Mouse (Mus musculus) c-Kit-positive CD71-negative TER-119-negative erythroid progenitor cells, embryonic 14.5 days (primary cell): ENCODE results near the gene Add2.

ENCODE experiments used
- DNase-seq: peaks from one replicate; pipeline ENCODE4 v3.0.0-alpha.2; 2013; ENCODE audit warnings: low read depth

Add2 gene

DNA sequence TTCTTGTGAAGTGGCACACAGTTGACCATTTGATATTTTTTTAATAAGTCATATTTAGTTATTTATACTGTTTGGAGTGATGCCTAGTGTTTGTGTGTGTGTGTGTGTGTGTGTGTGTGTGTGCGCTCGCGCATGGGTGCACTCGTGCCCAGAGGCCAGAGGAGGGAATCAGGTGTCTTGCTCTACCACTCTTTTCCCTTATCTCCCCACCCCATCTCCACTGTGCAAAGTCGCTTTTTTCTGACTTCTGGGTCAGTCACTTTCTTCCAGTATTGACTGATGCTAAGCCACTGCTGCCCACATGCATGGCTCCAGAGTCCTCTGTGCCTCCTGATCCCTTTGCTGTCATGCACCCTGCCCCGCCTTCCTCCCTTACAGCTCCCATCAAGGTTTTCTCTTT, 112.8 kb downstream of the Add2 start:
- no peak for DNase-seq

DNA sequence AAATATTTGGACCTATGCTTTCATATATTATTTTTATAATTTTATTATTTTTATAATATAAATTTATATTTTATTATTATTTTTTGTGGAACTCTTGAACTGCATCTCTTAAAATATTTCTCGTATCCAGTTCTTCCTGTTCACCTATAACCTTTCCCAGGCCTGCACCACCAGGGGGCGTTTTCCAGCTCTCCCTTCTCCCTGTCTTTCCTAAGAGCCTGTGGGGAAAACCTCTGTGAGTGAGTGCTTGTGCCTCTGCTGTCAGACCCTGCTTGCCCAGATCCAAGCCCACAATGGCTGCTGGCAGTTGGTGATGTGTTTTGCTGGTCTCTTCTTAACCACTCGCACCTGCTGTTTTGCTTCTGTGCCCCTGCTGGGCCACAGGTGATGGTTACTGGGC, 113.3 kb downstream of the Add2 start:
- peak; percentile 31 for DNase-seq

DNA sequence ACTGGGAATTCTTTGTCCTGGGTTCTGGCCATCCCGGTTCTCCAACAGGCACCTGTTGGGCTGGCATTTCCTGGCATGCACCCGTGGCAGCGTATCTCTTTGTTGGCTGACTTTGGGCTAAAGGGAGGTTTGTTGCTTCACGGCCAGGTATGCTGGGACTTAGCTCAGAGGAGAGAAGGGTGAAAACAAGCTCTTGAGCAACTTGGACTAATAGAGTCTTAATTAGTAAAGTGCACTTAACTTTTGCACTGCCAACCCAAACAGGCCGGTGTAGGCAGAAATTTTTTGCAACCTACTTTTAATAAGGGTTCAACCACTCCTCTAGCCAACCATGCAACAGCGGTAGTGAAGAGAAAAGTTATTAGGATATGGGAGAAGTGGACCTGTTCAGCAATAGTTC, 116.5 kb downstream of the Add2 start:
- no peak for DNase-seq

DNA sequence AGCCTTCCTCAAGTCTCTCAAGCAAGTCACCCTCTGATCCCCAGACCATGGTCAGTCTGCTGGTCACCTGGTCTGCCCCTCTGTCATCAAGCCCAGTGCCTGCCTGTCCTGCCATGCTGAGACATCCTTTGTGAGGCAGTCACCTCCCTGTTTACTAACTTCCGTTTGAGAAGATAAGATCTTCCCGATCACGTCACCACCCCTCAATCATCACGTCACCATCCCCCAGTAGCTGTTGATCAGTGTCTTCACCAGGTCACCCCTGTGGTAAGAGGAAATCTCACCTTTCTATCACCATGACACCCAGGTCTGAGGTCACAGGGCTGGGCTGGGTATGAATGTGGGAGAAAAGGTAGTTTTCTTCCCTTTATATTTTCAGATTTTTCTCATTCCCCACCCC, 120.0 kb downstream of the Add2 start:
- DNase-seq = no peak

DNA sequence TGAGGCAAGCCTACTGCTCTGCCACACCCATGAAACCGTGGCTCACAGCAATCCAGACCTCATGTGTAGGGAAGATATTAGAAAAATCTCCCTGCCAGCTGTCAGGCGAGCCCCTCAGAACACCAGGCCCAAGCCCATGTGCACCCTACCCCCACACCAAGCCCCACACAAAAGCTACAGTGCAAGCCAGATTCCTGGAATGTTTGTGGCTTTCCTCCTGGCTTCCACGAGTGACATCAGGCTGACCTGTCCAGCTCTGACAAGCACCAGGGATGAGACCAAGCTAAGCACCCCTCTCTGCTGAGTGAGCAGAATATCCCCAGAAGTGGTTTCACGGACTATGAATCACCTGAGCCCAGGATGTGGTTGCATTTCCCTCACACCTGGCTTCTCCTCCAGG, 120.5 kb downstream of the Add2 start:
- no peak for DNase-seq

DNA sequence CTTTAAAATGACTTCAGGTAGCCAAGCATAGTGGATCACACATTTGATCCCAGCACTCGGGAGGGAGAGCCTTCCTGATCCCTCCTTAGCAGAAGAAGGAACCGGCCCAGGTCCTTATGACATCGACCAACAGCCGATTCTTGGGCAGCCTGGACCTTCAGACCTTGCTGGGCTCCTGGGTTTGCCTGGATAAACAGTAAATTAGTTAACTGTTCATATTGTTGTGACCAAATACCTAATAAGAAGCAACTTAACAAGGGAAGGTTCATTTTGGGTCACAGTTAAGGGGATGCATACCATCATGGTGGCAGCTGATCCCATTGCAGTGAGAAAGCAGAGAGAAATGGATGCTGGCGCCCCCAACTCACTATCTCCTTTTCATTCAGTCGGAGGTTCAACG, 124.2 kb downstream of the Add2 start:
- DNase-seq = no peak

DNA sequence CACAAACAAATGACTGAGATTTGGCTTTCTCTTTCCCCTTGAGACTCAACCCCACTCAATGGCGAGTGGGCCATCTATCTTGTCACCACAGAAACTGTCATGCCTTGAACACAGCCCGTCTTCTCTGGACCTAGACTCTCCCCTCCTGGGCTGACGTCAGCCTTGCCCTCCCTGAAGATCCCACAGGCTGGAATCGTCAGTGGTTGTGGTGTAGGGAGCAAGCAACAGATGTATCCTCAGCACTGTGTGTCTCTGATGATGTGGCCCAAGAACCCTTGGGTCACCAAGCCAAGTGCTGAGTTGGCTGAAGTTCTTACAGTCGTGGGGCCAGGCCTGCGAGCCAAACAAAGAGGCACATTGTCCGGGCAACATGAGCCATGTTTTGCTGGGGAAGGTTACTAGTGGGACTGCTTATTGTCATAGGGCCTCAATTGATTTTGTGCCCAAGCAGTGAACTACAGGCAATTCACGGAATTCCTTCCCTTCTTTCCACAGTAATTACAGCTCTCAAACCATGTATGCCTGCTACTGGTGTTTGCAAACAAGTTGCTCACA, 125.0 kb downstream of the Add2 start:
- DNase-seq = no peak

DNA sequence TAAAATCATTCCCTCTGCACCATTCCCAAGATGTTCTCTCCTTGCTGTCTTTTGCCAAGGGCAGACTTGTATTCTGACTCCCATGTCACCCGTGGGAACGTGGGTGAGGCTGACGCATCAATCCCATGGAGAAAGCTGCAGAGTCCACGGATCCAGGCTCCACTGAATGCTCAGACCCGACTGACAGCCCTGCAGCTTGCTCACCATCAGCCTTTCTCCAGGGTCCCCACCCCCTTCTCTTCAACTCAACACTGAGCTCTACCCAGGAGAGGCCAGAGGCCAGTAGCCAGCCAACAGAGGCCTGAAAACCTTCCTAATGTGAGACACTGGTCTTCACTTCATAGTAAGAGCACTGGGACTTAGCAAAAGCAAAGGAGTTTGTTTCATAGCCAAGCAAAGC, 125.5 kb downstream of the Add2 start:
- no peak for DNase-seq

DNA sequence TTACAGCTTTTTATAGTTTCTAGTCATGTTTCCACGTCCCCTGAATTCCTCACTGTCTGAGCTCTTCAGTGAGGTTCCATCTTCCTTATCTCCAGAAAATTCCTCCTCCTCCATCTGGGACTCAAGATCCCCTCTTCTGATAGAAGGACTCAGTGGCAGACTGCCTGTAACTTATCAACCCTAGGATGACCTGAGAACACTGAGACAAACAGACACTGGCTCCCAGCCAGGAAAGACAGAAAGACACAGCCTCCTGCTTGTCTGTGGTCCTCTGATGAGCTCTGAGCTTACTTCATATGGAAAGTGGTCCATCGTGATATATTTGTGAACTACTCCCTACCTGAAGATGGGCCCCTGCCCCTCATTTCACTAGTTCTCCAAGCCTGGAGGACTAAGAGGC, 126.0 kb downstream of the Add2 start:
- DNase-seq = no peak

DNA sequence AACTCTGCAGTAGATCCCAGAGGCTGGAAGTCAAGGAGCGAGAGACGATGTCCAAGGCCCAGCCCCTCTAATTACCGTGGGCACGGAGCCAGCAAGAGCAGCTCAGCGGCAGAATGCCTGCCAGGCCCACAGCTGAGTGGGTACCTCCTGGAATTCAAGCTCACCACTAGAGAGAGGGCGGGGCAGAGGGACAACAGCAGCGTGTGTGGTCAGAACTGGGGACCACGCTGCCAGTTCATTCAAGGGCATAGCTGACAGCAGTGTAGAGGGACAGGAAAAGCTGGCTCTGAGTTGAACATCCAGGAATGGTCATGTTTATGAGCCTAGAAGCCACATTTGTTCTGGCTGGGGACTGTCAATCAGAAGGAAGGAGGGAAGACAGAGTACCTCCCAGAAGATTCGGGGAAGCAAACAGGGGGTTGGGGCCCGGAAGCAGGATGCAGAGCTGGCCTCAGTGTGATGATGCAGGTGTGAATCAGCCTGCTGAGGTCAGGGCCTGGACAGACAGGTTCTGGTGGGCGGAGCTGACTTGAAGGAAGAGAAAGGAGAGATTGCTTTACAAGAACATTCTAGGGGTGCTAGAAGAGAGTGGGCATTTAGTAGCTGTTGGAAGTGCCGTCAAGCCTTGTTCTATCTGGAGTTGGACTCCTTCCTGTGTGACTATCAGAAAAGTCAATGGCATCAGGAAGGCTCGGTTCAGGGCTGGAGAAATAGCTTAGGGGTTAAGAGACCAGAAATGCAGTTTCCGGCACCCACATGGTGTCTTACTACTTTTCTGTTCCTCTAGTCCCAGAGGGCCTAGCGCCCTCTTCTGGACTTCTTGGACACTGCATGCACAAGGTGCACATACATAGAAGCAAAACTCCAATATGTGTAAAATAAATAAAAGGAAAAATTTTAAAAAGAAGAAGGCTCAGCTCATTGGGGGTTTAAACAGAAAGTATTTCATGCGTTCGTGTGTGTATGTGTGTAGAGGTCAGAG, 129.1 kb downstream of the Add2 start:
- DNase-seq = no peak

DNA sequence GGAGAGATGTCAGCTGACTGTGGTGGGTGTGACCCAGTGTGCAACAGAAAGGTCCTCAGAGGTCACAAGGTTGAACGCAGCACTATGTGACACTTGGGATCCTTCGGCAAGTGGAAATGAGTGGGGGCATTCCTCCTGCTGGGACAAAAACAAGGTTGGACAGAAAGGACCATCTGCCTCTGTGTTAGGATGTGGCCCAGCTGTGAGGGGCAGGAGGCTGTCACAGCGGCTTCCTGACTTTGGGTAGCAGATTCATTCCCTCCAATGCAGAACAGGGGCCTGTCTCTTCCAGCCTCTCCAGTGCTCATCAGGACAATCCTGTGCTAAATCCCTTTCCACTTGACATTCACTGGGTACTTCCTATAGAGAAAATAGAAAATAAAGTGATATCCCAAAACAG, 132.4 kb downstream of the Add2 start:
- no peak for DNase-seq

DNA sequence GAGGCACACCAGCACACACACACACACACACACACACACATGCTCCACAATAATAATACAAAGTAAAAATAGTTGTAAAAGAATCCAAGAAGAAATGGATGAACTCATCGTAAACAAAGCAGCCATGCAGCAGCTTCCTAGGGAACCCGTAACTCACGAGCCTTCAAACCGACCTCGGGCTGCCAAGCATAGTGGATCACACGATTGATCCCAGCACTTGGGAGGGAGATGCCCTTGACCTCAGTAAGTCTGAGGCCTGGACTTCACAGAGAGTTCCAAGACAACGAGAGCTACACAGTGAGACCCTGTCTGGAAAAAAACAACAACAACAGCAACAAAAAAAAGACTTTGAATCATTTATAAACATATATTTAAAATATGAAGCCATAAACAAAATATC, 133.1 kb downstream of the Add2 start:
- no peak for DNase-seq

DNA sequence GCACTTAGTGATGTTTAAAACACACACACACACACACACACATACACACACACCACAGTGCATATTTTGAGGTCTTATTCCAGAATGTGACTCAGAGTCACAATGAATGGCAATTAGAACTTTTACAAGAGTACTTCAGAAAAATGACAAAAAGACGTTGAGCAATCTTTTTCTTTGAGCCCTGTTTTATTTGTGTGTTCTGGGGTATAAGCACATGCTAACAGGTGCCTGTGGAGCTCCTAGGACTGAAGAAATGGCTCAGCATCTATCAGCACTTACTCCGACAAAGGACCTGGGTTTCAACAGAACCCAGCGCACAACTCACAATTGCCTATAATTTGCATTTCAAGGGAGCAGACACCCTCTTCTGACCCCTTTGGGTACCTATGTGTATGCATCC, 135.5 kb downstream of the Add2 start:
- DNase-seq = no peak

DNA sequence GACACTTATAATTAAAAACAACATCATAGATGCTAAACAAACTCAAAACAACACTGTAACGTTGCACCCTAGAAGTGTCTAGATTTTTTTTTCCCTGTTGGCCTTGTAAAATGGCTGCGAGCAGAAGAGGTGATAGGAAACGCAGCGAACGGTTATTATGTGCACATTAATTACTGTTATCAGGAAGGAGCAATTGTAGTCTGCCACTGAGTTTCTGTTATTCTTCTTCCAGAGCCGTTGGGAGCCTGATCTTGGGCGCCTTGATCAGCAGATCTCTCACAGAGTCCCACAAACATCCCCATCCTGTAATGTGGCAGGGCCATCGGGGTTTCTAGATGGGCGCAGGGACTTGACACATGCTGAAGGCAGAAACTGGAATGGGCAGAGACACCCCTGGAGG, 137.9 kb downstream of the Add2 start:
- no peak for DNase-seq

DNA sequence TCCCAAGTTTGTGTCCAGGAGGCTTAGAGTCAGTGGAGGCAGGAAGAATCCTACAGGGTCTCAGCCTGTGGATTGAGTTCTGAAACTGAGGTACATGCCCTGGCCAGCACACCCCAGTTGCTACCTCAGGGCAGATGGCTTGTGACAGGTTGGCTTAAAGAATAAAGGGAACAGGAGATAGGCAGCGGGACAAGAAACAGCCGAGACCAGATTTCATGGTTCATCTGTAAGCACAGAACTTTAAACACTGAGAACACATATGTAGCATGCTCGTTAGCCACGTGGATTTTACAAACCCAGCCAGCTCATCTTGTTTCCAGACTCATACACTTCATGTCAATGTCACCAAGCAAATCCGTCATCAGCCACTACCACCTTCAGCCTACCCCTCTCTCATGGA, 139.4 kb downstream of the Add2 start:
- no peak for DNase-seq

DNA sequence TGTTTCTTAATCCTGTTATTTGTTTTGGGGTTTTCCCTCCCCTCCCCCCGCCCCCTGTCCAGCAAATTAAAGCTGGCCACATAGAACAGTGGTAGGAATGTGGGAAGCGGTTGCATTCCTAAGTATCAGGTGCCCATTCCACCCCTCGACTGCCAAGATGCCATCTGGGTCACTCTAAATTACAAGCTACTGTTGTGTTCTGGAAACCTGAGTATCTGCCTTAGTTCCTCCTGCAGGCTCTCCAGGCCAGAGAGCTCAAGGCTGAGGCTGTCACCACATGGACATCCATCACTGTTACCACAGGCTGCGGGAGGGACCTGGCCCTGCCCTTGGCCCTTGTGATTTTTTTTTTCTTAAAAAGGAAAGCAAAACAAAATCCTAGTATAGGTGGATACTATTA, 140.7 kb downstream of the Add2 start:
- no peak for DNase-seq
